Mouse (Mus musculus) liver, adult 2 months (tissue): ENCODE data around the gene Adgrg7.

ENCODE experiments used
- CTCF ChIP-seq: fragments of 200-500 bp; IDR thresholded peaks from 2 replicates; pipeline ENCODE4 v1.5.1; 2011; ENCODE audit warnings: low read depth, low read length, control low read depth
- POLR2A ChIP-seq: fragments of 200-500 bp; IDR thresholded peaks from 2 replicates; pipeline ENCODE4 v1.6.1; 2011; ENCODE audit warnings: low read length, control low read depth; ENCODE audit not compliant: insufficient read depth; ENCODE audit errors: extremely low read depth

- TF ChIP-seq CTCF (no peak), POLR2A (no peak)
Observed at GRCm38 (mm10) chr16:56799541-56800029, 3.9 kb upstream of the Adgrg7 start.
